Mouse (Mus musculus): ENCODE results near the gene Man1c1.

DNA sequence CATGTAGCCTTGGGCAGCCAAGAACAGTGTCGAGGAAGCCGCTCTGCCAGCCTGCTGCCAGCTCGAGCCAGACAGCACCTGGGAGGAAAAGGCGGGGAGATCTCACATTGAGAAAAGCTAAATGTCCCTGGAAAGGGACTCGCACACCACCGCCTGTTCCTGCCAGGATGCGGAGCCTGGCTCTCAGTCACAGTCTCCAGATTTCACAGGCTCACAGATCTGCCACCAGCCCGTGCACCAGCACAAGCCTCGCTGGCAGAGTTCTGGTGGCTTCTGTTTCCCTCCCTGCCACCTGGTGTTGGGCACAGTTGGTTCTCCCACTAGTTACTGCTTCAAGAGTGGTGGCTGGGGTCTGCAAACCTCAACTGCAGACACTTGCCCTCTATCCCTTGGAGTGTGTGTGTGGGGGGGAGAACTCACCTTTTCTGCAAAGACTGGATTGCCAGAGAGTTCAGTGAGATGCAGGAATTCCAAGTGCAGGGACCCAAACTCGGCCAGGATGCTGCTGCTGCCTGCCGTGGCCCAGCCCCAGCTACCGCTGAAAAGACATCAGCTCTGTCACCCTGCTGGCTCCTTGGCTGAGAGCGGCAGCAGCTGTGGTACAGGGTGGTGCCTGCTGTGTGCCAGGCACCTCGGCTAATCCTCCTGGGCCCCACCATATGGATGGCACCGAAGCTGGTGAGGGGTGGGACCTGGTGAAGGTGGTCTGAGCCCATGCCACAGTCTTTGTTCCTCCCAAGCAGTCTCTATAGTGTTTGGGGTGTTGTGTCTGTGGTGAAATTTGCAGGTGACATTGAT, 123.5 kb downstream of the Man1c1 start:
- TF ChIP-seq CTCF (IDR thresholded peaks at IDR 0.05; ENCODE audit: borderline replicate concordance, extremely low read depth, insufficient read depth, insufficient read length) = no peak
- TF ChIP-seq POLR2A (IDR thresholded peaks at IDR 0.05; ENCODE audit: borderline replicate concordance, extremely low read depth, insufficient read depth, insufficient read length, poor library complexity, severe bottlenecking) = no peak

All from brain, embryonic 14.5 days (tissue).